Mouse (Mus musculus): ENCODE results near the gene Dyrk3.
A peak's percentile ranks its signal among the peaks of the same experiment; 100 is the strongest.

DNA sequence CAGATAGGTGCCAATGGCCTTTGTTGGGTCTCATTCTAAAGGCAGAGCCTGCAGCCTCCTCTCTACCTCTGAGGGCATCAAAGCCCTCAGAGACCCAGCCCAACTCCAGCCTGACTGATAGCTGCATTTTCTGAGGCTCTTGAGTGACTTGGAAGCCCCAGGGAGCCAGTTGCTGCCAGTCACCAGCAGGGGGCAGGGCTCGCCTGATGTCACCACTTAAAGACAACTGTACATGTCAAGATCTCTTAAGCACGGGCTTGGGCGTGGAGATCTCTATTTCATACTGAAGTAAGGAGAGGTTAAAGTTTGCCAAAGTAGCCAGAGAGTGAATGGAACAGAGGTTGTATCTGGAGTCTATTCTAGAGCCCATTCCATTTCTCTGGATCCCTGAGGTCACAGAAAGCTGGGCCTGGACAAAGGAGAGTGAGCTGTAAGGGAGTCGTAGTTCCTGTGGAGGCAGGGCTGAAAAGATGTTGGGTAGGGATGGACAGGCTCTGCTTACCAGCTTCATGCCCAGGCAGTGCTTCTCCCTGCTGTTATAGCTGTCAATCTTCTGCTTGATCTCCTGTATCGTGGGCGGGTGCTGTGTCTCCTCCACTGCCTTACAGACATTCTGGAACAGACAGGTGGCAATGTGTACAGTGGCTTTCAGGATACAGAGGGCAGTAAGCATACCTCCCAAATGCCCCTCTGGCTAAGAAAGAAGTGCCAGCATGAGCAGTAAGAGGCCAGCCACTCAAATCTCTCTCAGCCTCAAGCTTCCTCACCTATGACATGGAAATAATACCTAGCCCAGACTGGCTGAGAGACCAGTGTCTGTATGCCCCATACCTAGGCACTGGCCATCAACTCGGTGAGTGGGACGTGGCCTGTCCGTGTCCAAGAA is 43.7 kb upstream of the Dyrk3 start:
- peak; percentile 86 for TF ChIP-seq CTCF (conservative IDR thresholded peaks at IDR 0.05; ENCODE audit: low read length)
- TF ChIP-seq POU5F1 (IDR thresholded peaks at IDR 0.05; ENCODE audit: borderline replicate concordance, low read length), result no peak

All from E14TG2a.4 (cell line).